Mouse (Mus musculus): ENCODE results near the gene Cpxcr1. TPM values are rescaled to one million over a fixed set of nuclear protein-coding genes. Genes with fewer than 3 reads are reported as not detected.

Gene Cpxcr1
- not detected for total RNA-seq (2022)

DNA sequence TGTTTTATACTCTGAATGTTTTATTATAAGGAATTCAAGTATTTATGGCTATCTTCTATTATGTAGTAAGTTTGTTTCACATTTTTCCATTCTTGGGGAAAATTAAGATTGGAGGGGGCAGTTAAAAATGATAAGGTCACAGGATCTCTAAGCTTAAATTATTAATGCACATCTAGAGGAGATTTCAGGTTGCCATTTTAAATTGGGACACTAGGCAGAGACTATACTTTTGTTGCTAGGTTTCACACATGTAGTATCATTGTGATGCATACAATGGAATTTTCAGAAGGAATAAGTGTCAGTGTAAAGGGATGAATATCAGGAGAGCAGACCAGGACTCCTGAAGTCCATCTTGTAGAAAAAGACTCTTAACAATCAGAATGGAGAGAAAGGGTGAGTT lies at the start of gene Cpxcr1:
Gene Cpxcr1, plus strand, starts transcription at position 301 of the 400 bp plus-strand sequence.
- DNase-seq = no peak

Other genes with a start within 250 kb of the Cpxcr1 start
- not detected for gene H2afb2, start 232.2 kb downstream of the Cpxcr1 start, total RNA-seq (2022)

Measured in adrenal gland, adult 8-10 months (tissue).